Mouse (Mus musculus) MEL (cell line): ENCODE data around the gene Clrn2. TPM values are rescaled to one million over a fixed set of nuclear protein-coding genes. Genes with fewer than 3 reads are reported as not detected.
A peak's percentile ranks its signal among the peaks of the same experiment; 100 is the strongest.

ENCODE experiments used
- DNase-seq: peaks from one replicate; pipeline ENCODE4 v3.0.0; 2011; ENCODE audit warnings: low read depth, low spot score
- H3K27ac ChIP-seq: 2 replicates; pipeline ENCODE4 v1.5.1; 2012; ENCODE audit warnings: low read depth, mild to moderate bottlenecking, control low read depth, low read length, moderate library complexity; ENCODE audit not compliant: control insufficient read depth
- H3K27me3 ChIP-seq, 2 experiments: fragments of 150-350 bp in 1 of 2; sonication (generic) in 1 of 2; 2 replicates each; pipeline ENCODE4 v1.6.1; 2012; ENCODE audit warnings: low read length in 2 of 2, mild to moderate bottlenecking in 2 of 2, improper control_type of control experiment in 1 of 2, moderate library complexity in 1 of 2; ENCODE audit not compliant: insufficient read depth in 2 of 2, control insufficient read depth in 1 of 2
- H3K36me3 ChIP-seq, 2 experiments: 2 replicates each; pipeline ENCODE4 v1.6.1; 2012 to 2014; ENCODE audit warnings: low read length in 2 of 2, improper control_type of control experiment in 1 of 2, inconsistent platforms in 1 of 2, mild to moderate bottlenecking in 1 of 2; ENCODE audit not compliant: insufficient read depth in 2 of 2, control insufficient read depth in 1 of 2
- H3K4me1 ChIP-seq, 2 experiments: fragments of 150-350 bp in 1 of 2; sonication (generic) in 1 of 2; 2 replicates each; pipeline ENCODE4 v1.6.1; 2012; ENCODE audit warnings: low read length in 2 of 2, improper control_type of control experiment in 1 of 2, mild to moderate bottlenecking in 1 of 2; ENCODE audit not compliant: insufficient read depth in 2 of 2, control insufficient read depth in 1 of 2
- H3K4me3 ChIP-seq, 2 experiments: fragments of 150-350 bp in 1 of 2; sonication (generic) in 1 of 2; 2 replicates each; pipeline ENCODE4 v1.5.1; 2012; ENCODE audit warnings: low read depth in 2 of 2, low read length in 2 of 2, mild to moderate bottlenecking in 2 of 2, moderate library complexity in 2 of 2, control low read depth in 1 of 2, improper control_type of control experiment in 1 of 2; ENCODE audit not compliant: control insufficient read depth in 1 of 2, insufficient read depth in 1 of 2
- H3K79me2 ChIP-seq: 2 replicates; pipeline ENCODE4 v1.6.1; 2012; ENCODE audit warnings: mild to moderate bottlenecking, low read length, moderate library complexity; ENCODE audit not compliant: control insufficient read depth, poor library complexity, insufficient read depth
- H3K9ac ChIP-seq: 2 replicates; pipeline ENCODE4 v1.6.1; 2012; ENCODE audit warnings: low read depth, mild to moderate bottlenecking, control low read depth, low read length, moderate library complexity; ENCODE audit not compliant: control insufficient read depth, poor library complexity, severe bottlenecking
- H3K9me3 ChIP-seq: fragments of 150-350 bp; sonication (generic); replicated peaks from 2 replicates; pipeline ENCODE4 v1.6.1; 2012; ENCODE audit warnings: mild to moderate bottlenecking, low read length, improper control_type of control experiment, moderate library complexity; ENCODE audit not compliant: insufficient read depth
- BHLHE40 ChIP-seq: IDR thresholded peaks from 2 replicates; pipeline ENCODE4 v1.6.1; 2012; ENCODE audit warnings: low read depth, mild to moderate bottlenecking, inconsistent platforms, low read length, improper control_type of control experiment, borderline replicate concordance
- CHD1 ChIP-seq: IDR thresholded peaks from 2 replicates; pipeline ENCODE4 v1.6.1; 2012; ENCODE audit warnings: low read depth, mild to moderate bottlenecking, inconsistent platforms, low read length, improper control_type of control experiment
- CHD2 ChIP-seq: IDR thresholded peaks from 2 replicates; pipeline ENCODE4 v1.6.1; 2011; ENCODE audit warnings: low read length, improper control_type of control experiment
- ETS1 ChIP-seq: IDR thresholded peaks from 2 replicates; pipeline ENCODE4 v1.6.1; 2012; ENCODE audit warnings: low read depth, mild to moderate bottlenecking, inconsistent platforms, low read length, improper control_type of control experiment, moderate library complexity
- GABPA ChIP-seq: IDR thresholded peaks from 2 replicates; pipeline ENCODE4 v1.6.1; 2012; ENCODE audit warnings: low read depth, mild to moderate bottlenecking, inconsistent platforms, low read length, improper control_type of control experiment, moderate library complexity
- JUND ChIP-seq: IDR thresholded peaks from 2 replicates; pipeline ENCODE4 v1.6.1; 2011; ENCODE audit warnings: low read depth, mild to moderate bottlenecking, improper control_type of control experiment, low read length
- MAFK ChIP-seq: IDR thresholded peaks from 2 replicates; pipeline ENCODE4 v1.6.1; 2011; ENCODE audit warnings: low read depth, mild to moderate bottlenecking, low read length, improper control_type of control experiment, borderline replicate concordance
- MAZ ChIP-seq: IDR thresholded peaks from 2 replicates; pipeline ENCODE4 v1.6.1; 2012; ENCODE audit warnings: low read depth, mild to moderate bottlenecking, inconsistent platforms, low read length, improper control_type of control experiment
- MEF2A ChIP-seq: IDR thresholded peaks from 2 replicates; pipeline ENCODE4 v1.6.1; 2014; ENCODE audit warnings: low read depth, mild to moderate bottlenecking, inconsistent platforms, low read length, improper control_type of control experiment; ENCODE audit not compliant: poor library complexity, insufficient replicate concordance, severe bottlenecking; ENCODE audit errors: extremely low read depth
- MYC ChIP-seq: IDR thresholded peaks from 2 replicates; pipeline ENCODE4 v1.6.1; 2011; ENCODE audit warnings: low read depth, mild to moderate bottlenecking, low read length, improper control_type of control experiment, moderate library complexity
- NRF1 ChIP-seq: IDR thresholded peaks from 2 replicates; pipeline ENCODE4 v1.6.1; 2014; ENCODE audit warnings: low read depth, mild to moderate bottlenecking, inconsistent platforms, low read length, improper control_type of control experiment, moderate library complexity; ENCODE audit not compliant: poor library complexity, insufficient read depth, severe bottlenecking
- POLR2A ChIP-seq, 2 experiments: IDR thresholded peaks; 2 replicates each; pipeline ENCODE4 v1.6.1; 2011 to 2012; ENCODE audit warnings: low read length in 2 of 2, mild to moderate bottlenecking in 2 of 2, control low read depth in 1 of 2, improper control_type of control experiment in 1 of 2, low read depth in 1 of 2, moderate library complexity in 1 of 2; ENCODE audit not compliant: control insufficient read depth in 1 of 2, insufficient read depth in 1 of 2, poor library complexity in 1 of 2
- UBTF ChIP-seq: IDR thresholded peaks from 2 replicates; pipeline ENCODE4 v1.6.1; 2012; ENCODE audit warnings: low read depth, mild to moderate bottlenecking, inconsistent platforms, low read length, improper control_type of control experiment, moderate library complexity, borderline replicate concordance; ENCODE audit not compliant: insufficient read depth
- USF1 ChIP-seq: IDR thresholded peaks from 2 replicates; pipeline ENCODE4 v1.6.1; 2014; ENCODE audit warnings: low read depth, mild to moderate bottlenecking, inconsistent platforms, low read length, improper control_type of control experiment, moderate library complexity
- USF2 ChIP-seq, 2 experiments: IDR thresholded peaks; 2 replicates each; pipeline ENCODE4 v1.6.1; 2011 to 2012; ENCODE audit warnings: improper control_type of control experiment in 2 of 2, low read length in 2 of 2, borderline replicate concordance in 1 of 2, inconsistent platforms in 1 of 2, low read depth in 1 of 2, mild to moderate bottlenecking in 1 of 2; ENCODE audit not compliant: insufficient read depth in 1 of 2
- ZC3H11A ChIP-seq: IDR thresholded peaks from 2 replicates; pipeline ENCODE4 v1.6.1; 2012; ENCODE audit warnings: low read depth, mild to moderate bottlenecking, inconsistent platforms, low read length, improper control_type of control experiment
- ZKSCAN1 ChIP-seq: IDR thresholded peaks from 2 replicates; pipeline ENCODE4 v1.6.1; 2012; ENCODE audit warnings: low read depth, mild to moderate bottlenecking, inconsistent platforms, low read length, improper control_type of control experiment, moderate library complexity
- polyA plus RNA-seq, 2 experiments: library from polyadenylated mRNA; stranded (reverse) in 1 of 2; unstranded in 1 of 2; fragments of >175 nt in 1 of 2; fragments of >200 nt in 1 of 2; gene quantifications; 2 replicates each; pipeline versions ENCODE4 v1.2.1 to v1.2.4; 2012; ENCODE audit warnings: low replicate concordance in 2 of 2, low read depth in 1 of 2; ENCODE audit not compliant: insufficient read length in 2 of 2, insufficient read depth in 1 of 2, missing spikeins in 1 of 2
- total RNA-seq: library from RNA; depleted of rRNA; stranded (reverse); fragments of 300-350 nt; gene quantifications from 2 replicates; pipeline ENCODE4 v1.2.3, GENCODE M21; 2012

Clrn2 gene
- total and polyA plus RNA-seq, 3 experiments, result not detected

- Histone ChIP-seq H3K4me1 (no peaks in the 10 kb centered on the region), H3K9me3 (no peaks in the 10 kb centered on the region)
- DNase-seq, result no peak
- no peak for TF ChIP-seq BHLHE40
- no peak for TF ChIP-seq POLR2A (IDR thresholded peaks at IDR 0.05; ENCODE audit: control insufficient read depth in 1 of 2, insufficient read depth in 1 of 2, low read depth in 1 of 2, low read length in 2 of 2, poor library complexity in 1 of 2)
- TF ChIP-seq, all 39 proteins: peak for 0
- no peak overlapping the region for H3K4me3 ChIP-seq
- H3K36me3 ChIP-seq, result peaks cover 0 to 10% of the 10 kb centered on the region in 2 experiments; a peak in 2 of 4 replicates
- H3K27ac ChIP-seq, result no peak overlapping the region
- H3K9ac ChIP-seq, result no peak overlapping the region
- H3K79me2 ChIP-seq, result no peaks in the 10 kb centered on the region
- H3K27me3 ChIP-seq, result no peaks in the 10 kb centered on the region
Observed at GRCm38 (mm10) chr5:45510071-45510470, 56.5 kb downstream of the Clrn2 start.

DNA sequence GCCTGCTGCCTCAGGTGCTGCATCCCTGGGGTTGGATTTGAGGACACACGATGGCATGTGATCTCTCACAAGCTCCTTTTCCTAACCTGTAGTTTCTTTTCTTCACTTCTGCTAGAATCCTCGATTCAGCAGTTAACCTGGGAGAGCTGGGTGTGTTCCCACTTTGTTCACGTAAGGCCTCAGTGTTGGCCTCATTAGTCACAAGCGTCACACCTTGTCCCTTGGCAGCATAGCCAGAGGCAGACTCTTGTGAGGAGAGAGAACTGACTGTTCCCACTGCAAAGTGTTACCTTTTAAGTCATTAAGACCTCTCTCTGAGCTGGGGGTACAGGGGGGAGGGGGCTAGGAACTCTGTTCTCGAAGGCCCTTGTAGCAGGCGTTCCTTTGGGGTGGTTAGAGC, 59.4 kb downstream of the Clrn2 start:
- Histone ChIP-seq H3K36me3 (peaks cover 0 to 9% of the 10 kb centered on the region in 2 experiments; a peak in 2 of 4 replicates), H3K79me2 (no peaks in the 10 kb centered on the region), H3K9me3 (no peaks in the 10 kb centered on the region), H3K4me1 (no peaks in the 10 kb centered on the region), H3K27me3 (no peaks in the 10 kb centered on the region), H3K27ac (no peak overlapping the region), H3K4me3 (no peak overlapping the region), H3K9ac (no peak overlapping the region)
- TF ChIP-seq POLR2A (IDR thresholded peaks at IDR 0.05; ENCODE audit: control insufficient read depth in 1 of 2, insufficient read depth in 1 of 2, low read depth in 1 of 2, low read length in 2 of 2, poor library complexity in 1 of 2), result 0 out of 4 replicates have a peak, but pooled peaks of 1 of the 2 experiments have one; percentile 26
- no peak for TF ChIP-seq CHD2
- DNase-seq, result no peak

DNA sequence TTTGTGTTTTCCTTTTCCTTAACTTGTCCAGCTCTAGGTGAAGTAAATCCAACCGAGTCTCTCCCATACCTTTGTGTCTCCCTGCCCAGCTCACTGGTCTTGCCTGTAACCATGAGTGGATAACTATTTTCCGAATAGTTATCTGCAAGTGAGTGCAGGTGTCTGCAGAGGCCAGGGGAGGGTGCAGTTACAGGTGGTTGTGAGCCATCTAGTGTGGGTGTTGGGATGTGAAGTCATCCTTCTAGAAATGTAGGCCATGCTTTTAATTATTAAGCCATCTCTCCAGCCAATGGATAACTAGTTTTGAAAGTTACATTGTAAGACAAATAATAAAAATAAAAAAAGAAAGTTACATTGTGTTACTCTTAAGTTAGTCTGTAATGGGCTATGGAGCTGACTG, 60.0 kb downstream of the Clrn2 start:
- Histone ChIP-seq H3K36me3 (peaks cover 0 to 9% of the 10 kb centered on the region in 2 experiments; a peak in 2 of 4 replicates), H3K9ac (no peak overlapping the region), H3K4me3 (no peak overlapping the region), H3K4me1 (no peaks in the 10 kb centered on the region), H3K9me3 (no peaks in the 10 kb centered on the region), H3K79me2 (no peaks in the 10 kb centered on the region), H3K27me3 (no peaks in the 10 kb centered on the region), H3K27ac (no peak overlapping the region)
- DNase-seq, result no peak
- no peak for TF ChIP-seq ZC3H11A
- no peak for TF ChIP-seq UBTF
- no peak for TF ChIP-seq GABPA
- TF ChIP-seq NRF1, result no peak
- TF ChIP-seq POLR2A (IDR thresholded peaks at IDR 0.05; ENCODE audit: control insufficient read depth in 1 of 2, insufficient read depth in 1 of 2, low read depth in 1 of 2, low read length in 2 of 2, poor library complexity in 1 of 2), result no peak
- no peak for TF ChIP-seq BHLHE40
- TF ChIP-seq JUND, result no peak
- TF ChIP-seq CHD2, result no peak
- TF ChIP-seq MEF2A, result no peak
- TF ChIP-seq USF2 (IDR thresholded peaks at IDR 0.05; ENCODE audit: borderline replicate concordance in 1 of 2, insufficient read depth in 1 of 2, low read depth in 1 of 2, low read length in 2 of 2), result no peak
- TF ChIP-seq CHD1, result no peak
- no peak for TF ChIP-seq MYC
- no peak for TF ChIP-seq ETS1
- no peak for TF ChIP-seq MAZ
- TF ChIP-seq ZKSCAN1, result no peak
- TF ChIP-seq MAFK, result no peak
- no peak for TF ChIP-seq USF1
